Mouse (Mus musculus): ENCODE results near the gene Mex3a. TPM values are rescaled to one million over a fixed set of nuclear protein-coding genes. Genes with fewer than 3 reads are reported as not detected.

The Mex3a gene
- polyA plus RNA-seq, 1 experiment from 2014 or later, result 28.6 TPM

DNA sequence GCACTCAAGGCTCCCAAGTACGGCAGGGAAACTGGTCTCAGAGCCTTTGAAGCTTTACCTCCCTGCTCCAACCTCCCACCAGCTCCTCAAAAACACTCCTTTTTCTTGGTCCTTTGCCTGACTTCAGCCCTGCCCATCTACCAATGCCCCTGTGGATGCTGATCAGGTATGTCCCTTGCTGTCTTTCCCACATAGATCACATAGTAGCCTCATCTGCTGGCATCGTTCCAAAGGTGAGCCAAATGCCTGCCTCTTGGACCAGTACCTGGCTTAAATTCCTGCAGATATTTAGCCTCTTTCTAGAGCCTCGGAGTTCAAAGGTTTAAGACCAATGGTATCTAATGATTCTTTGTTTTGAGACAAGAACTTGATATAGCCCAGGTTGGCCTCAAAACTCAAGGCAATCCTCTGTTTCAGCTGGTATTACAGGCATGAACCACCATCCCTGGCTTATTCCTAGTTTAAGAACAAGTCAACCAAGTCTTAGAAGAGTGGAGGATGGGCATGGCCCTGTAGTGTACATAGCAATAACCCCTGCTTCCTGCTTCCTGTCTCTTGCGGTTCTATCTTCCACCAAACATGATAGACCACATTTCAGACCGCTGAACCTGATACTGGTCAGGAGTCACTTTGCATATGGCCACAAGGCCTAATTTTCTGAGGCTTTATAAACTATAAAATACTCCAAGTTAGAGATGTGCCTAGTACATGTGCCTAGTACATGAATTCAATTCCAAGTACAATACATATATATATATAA, 11.6 kb downstream of the Mex3a start:
- ATAC-seq, result no peak
- H3K9ac ChIP-seq (ENCODE audit: low read depth, low read length), result no peak overlapping the region
- no peak overlapping the region for H3K4me3 ChIP-seq (ENCODE audit: low read depth, low read length)
- no peaks in the 10 kb centered on the region for H3K27me3 ChIP-seq (ENCODE audit: control insufficient read depth, insufficient read depth, low read depth, low read length)
- H3K27ac ChIP-seq (ENCODE audit: low read length), result no peak overlapping the region
- 74% methylated on average over 5 of the region's 5 CpGs for WGBS
- H3K4me1 ChIP-seq (ENCODE audit: control insufficient read depth, insufficient read depth, low read length), result peaks cover 16% of the 10 kb centered on the region
- H3K9me3 ChIP-seq (replicated peaks; ENCODE audit: control insufficient read depth, low read length, poor library complexity, severe bottlenecking), result no peaks in the 10 kb centered on the region
- no peak overlapping the region for H3K4me2 ChIP-seq (ENCODE audit: low read length)
- H3K36me3 ChIP-seq (ENCODE audit: control insufficient read depth, insufficient read depth, low read length), result peaks cover 3% of the 10 kb centered on the region; the same call in 1 of the 2 replicates

DNA sequence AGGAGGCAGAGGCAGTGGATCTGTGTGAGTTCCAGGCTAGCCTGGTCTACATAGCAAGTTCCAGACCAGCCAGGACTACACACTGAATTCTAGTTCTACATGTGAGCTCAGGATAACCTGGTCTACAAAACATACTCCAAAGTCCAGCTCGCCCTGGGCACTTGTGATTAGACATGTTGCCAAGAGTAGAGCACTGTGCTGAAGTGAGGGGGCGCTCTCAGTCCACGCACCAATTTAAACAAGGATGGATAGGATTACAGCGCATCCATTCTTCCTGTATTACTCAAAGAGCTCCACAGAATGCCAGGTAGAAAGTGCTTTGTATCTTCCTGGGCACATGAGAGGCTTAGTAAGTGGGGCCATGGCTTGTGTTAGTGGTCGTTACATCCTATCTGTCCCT, 12.3 kb downstream of the Mex3a start:
- Histone ChIP-seq H3K36me3 (ENCODE audit: control insufficient read depth, insufficient read depth, low read length) (peaks cover 3% of the 10 kb centered on the region; the same call in 1 of the 2 replicates), H3K27ac (ENCODE audit: low read length) (no peak overlapping the region), H3K4me1 (ENCODE audit: control insufficient read depth, insufficient read depth, low read length) (peaks cover 12% of the 10 kb centered on the region), H3K9me3 (replicated peaks; ENCODE audit: control insufficient read depth, low read length, poor library complexity, severe bottlenecking) (no peaks in the 10 kb centered on the region), H3K4me2 (ENCODE audit: low read length) (no peak overlapping the region), H3K4me3 (ENCODE audit: low read depth, low read length) (no peak overlapping the region), H3K27me3 (ENCODE audit: control insufficient read depth, insufficient read depth, low read depth, low read length) (no peaks in the 10 kb centered on the region), H3K9ac (ENCODE audit: low read depth, low read length) (no peak overlapping the region)
- WGBS, result 24% methylated on average over 5 of the region's 5 CpGs
- ATAC-seq, result no peak

DNA sequence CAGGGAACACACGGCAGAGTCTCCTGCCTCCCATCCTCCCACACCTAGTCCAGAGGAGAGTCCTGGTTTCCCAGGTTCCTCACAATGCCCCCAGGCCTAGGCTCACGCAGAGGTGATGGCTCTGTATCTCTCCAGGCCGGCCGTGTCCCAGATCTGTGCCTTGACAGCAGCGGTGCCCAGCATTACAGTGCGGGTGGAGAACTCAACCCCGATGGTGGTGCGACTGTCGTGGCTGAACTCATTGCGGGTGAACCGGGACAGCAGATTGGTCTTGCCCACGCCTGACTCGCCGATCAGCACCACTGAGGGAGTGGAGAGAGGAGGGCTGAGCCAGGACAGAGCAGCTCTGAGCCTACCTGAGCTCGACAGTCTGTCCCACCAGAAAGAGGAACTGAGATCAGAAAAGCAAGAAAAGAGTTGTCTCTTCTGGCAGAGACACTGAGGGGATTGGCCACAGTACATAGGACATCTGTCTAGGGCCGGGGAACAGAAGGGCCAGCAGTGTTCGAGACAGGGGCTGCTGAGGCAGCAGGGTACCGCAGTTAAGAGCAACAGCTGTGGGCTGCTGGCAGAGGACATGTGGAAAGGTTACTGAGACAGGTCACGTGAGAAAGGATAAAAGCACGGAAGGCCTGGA, 12.9 kb downstream of the Mex3a start:
- H3K4me3 ChIP-seq (ENCODE audit: low read depth, low read length), result no peak overlapping the region
- WGBS, result 67% methylated on average over 20 of the region's 20 CpGs
- no peak overlapping the region for H3K9ac ChIP-seq (ENCODE audit: low read depth, low read length)
- no peak overlapping the region for H3K27ac ChIP-seq (ENCODE audit: low read length)
- H3K4me2 ChIP-seq (ENCODE audit: low read length), result no peak overlapping the region
- H3K9me3 ChIP-seq (replicated peaks; ENCODE audit: control insufficient read depth, low read length, poor library complexity, severe bottlenecking), result no peaks in the 10 kb centered on the region
- no peaks in the 10 kb centered on the region for H3K27me3 ChIP-seq (ENCODE audit: control insufficient read depth, insufficient read depth, low read depth, low read length)
- no peak for ATAC-seq
- peaks cover 2% of the 10 kb centered on the region; the same call in 1 of the 2 replicates for H3K36me3 ChIP-seq (ENCODE audit: control insufficient read depth, insufficient read depth, low read length)
- peaks cover 8% of the 10 kb centered on the region for H3K4me1 ChIP-seq (ENCODE audit: control insufficient read depth, insufficient read depth, low read length)

DNA sequence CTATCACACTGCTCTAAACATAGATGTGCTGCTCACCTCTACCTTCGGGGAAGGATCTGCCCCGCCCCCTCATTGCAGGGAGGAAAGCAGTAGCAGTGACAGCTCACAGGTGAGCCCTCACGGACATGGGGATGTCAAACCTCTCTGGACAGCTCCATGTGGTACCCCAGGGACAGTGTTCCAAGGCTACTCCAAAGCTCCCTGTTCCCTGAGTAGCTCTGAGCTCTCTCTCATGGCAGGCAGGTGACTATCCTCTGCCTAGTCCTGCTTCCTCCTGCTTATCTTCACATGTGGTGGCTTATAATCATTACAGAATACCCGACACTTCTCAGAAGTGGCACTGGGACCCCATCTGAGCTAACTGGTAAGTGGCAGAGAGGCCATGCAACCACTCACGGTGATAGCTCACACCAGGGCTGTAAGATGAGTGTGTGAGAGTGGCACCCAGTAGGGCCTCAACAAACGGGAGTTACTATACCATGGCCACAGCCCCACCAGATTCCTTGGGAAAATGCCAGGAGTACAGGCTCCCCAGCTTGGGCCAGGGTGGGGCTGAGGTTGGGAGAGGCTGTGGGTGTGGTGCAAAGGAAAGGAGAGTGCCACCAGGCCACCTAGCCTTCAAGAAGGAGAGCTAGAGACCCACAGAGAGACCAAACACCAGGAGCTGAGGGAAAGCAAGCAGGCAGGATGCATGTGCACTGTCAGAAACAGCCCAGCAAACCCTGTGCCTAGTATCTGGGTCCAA, 14.7 kb downstream of the Mex3a start:
- H3K27ac ChIP-seq (ENCODE audit: low read length), result no peak overlapping the region
- ATAC-seq, result no peak
- H3K4me2 ChIP-seq (ENCODE audit: low read length), result no peak overlapping the region
- no peaks in the 10 kb centered on the region for H3K9me3 ChIP-seq (replicated peaks; ENCODE audit: control insufficient read depth, low read length, poor library complexity, severe bottlenecking)
- 84% methylated on average over 6 of the region's 6 CpGs for WGBS
- H3K27me3 ChIP-seq (ENCODE audit: control insufficient read depth, insufficient read depth, low read depth, low read length), result no peaks in the 10 kb centered on the region
- H3K36me3 ChIP-seq (ENCODE audit: control insufficient read depth, insufficient read depth, low read length), result no peaks in the 10 kb centered on the region
- H3K4me1 ChIP-seq (ENCODE audit: control insufficient read depth, insufficient read depth, low read length), result peaks cover 10% of the 10 kb centered on the region
- H3K4me3 ChIP-seq (ENCODE audit: low read depth, low read length), result no peak overlapping the region
- H3K9ac ChIP-seq (ENCODE audit: low read depth, low read length), result no peak overlapping the region

DNA sequence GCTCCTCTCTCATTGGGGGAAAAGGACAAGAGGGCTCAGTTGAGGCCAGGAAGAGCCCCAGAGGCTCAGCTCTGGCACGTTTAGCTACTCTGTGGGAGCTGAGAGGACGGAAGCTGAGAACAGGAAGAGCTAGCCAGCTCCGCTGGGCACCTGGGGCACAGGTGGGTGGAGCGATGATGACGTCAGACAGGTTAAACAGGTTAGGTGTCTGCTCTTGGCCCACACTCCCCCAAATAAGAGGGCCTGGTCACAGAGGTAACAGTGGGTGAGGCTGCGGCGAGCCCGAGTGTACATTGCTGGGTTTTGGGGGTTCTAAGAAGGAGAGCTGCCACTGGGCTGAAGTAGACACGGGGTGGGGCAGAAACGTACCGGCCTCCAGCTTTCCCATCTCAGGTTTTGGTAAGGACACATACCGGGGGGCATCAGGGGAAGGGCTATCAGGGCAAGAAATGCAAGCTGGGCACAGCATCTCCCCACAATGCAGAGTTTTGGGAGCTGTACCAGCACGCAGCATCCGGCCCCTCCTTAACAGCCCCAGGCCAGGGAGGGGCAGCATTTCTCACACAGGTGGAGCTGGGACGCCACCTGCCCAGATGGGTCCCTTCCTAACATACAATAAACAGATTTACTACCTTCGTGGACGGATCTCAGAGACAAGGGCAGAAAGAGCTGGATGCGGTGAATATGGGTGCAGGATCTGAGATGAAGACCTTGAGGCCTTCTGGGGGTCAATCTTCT, 16.2 kb downstream of the Mex3a start, which contains the start of gene Rab25:
Rab25 (minus strand) TSS at position 121 of the 738 bp plus-strand sequence.
- Histone ChIP-seq H3K4me3 (ENCODE audit: low read depth, low read length) (no peak within 1 kb of the TSS), H3K27me3 (ENCODE audit: control insufficient read depth, insufficient read depth, low read depth, low read length) (no peaks in the 10 kb centered on the region), H3K4me2 (ENCODE audit: low read length) (no peak within 1 kb of the TSS), H3K9ac (ENCODE audit: low read depth, low read length) (no peak within 1 kb of the TSS), H3K9me3 (replicated peaks; ENCODE audit: control insufficient read depth, low read length, poor library complexity, severe bottlenecking) (no peaks in the 10 kb centered on the region), H3K4me1 (ENCODE audit: control insufficient read depth, insufficient read depth, low read length) (peaks cover 15% of the 10 kb centered on the region), H3K36me3 (ENCODE audit: control insufficient read depth, insufficient read depth, low read length) (no peaks in the 10 kb centered on the region), H3K27ac (ENCODE audit: low read length) (no peak within 1 kb of the TSS)
- 54% methylated on average over 18 of the region's 18 CpGs for WGBS
- no peak for ATAC-seq

DNA sequence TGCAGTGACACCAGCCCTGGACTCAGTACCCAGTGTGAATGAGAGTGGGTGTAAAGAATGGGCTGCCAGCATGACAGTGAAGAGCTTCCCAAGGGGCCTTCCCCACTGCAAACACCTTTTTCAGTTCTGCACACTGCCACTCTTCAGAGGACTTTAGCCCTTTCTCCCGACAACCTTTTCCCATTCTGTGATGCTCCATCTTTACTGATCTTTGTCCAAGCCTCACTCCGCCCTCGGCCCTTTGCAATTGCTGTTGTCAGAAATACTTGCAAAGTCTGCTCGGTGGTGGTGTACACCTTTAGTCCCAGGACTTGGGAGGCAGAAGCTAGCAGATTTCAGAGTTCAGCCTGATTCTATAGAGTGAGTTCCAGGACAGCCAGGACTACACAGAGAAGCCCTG, 19.4 kb downstream of the Mex3a start:
- H3K9ac ChIP-seq (ENCODE audit: low read depth, low read length), result no peak overlapping the region
- no peak overlapping the region for H3K27ac ChIP-seq (ENCODE audit: low read length)
- no peaks in the 10 kb centered on the region for H3K27me3 ChIP-seq (ENCODE audit: control insufficient read depth, insufficient read depth, low read depth, low read length)
- no peak overlapping the region; the same call in 1 of the 2 replicates for H3K4me3 ChIP-seq (ENCODE audit: low read depth, low read length)
- no peak for ATAC-seq
- 81% methylated on average over 4 of the region's 4 CpGs for whole genome bisulfite sequencing
- peak overlapping the region; percentile 88; the same call in 1 of the 2 replicates for H3K4me2 ChIP-seq (ENCODE audit: low read length)
- H3K9me3 ChIP-seq (replicated peaks; ENCODE audit: control insufficient read depth, low read length, poor library complexity, severe bottlenecking), result no peaks in the 10 kb centered on the region
- peaks cover 26% of the 10 kb centered on the region for H3K4me1 ChIP-seq (ENCODE audit: control insufficient read depth, insufficient read depth, low read length)
- H3K36me3 ChIP-seq (ENCODE audit: control insufficient read depth, insufficient read depth, low read length), result peaks cover 2% of the 10 kb centered on the region

DNA sequence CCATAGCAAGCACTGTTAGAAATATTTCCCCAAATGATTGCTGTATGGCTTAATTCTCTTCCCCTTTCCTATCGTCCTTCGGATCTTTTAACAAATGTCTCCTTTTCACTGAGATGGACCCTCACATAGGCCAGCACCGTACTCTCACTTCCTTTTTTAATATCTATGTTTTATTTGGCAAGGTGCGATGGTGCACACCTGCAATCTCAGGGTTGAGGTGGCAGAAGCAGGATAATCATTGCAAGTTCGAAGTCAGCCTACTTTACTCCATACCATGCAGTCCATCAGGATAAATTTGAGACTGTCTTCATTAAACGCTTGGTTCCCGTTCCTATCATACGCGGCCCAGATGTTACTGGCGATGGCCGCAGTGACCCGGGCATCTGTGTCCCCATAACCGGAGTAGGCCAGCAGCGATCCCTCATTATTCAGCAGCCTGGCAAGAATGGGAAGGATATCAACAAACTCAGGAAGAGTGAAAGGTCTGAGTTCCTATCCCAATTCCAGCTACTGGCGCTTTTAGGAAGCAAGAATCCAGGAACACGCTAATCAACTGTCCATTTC, 20.0 kb downstream of the Mex3a start:
- Histone ChIP-seq H3K4me1 (ENCODE audit: control insufficient read depth, insufficient read depth, low read length) (peaks cover 26% of the 10 kb centered on the region), H3K27me3 (ENCODE audit: control insufficient read depth, insufficient read depth, low read depth, low read length) (no peaks in the 10 kb centered on the region), H3K9me3 (replicated peaks; ENCODE audit: control insufficient read depth, low read length, poor library complexity, severe bottlenecking) (no peaks in the 10 kb centered on the region), H3K36me3 (ENCODE audit: control insufficient read depth, insufficient read depth, low read length) (peaks cover 7% of the 10 kb centered on the region), H3K9ac (ENCODE audit: low read depth, low read length) (peak overlapping the region; percentile 96), H3K4me2 (ENCODE audit: low read length) (peak overlapping the region; percentile 88), H3K27ac (ENCODE audit: low read length) (peak overlapping the region; percentile 93), H3K4me3 (ENCODE audit: low read depth, low read length) (peak overlapping the region; percentile 90)
- no peak for ATAC-seq
- WGBS, result 28% methylated on average over 16 of the region's 16 CpGs

DNA sequence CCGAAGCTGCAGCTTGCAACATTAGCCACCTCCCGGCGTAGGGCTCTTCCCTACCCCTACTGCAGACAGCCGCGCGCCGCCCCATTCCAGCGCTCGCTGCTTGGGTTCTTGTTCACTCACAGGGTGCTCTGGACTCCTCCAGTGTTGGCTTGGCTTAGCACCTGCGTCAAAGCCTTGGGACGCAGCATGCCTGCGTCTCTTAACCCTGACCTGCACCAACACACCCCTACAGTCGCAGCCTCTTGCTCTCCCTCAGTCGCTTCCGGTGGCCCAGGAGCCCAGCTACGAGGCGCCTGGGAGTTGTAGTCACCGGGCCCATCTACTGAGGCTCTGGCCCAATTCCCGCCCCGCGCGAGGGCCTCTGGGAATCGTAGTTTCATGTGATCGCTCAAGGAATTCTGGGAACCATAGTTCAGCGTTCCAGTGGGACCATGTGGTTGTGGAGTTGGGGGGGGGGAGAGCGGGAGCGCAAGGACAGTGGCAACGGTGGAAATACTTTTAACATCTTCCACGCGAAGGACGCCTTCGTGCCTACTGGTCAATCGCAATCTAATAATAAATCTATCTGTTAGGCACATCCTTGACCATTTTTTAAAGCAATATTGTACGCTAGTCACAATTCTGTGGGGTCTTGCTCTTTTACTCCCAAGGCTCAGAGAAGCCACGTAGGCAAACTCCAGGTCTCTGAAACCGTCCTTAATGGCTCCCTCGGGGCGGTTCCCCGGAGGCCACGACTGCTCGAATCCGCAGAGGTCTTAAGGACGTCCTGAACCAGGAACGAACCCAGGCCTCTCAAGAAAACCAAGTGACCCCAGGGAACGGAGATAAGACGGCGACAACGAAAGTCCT, 20.7 kb downstream of the Mex3a start, which contains the start of gene Lamtor2:
Lamtor2 (minus strand) TSS at position 399 of the 849 bp plus-strand sequence.
- ATAC-seq, result peak; percentile 93
- WGBS, result under 1% methylated on average over 48 of the region's 48 CpGs
- H3K4me2 ChIP-seq (ENCODE audit: low read length), result peak within 1 kb of the TSS; percentile 88

More for the DNA sequence above, 20.7 kb downstream of the Mex3a start, which contains the start of gene Lamtor2:
- H3K27ac ChIP-seq (ENCODE audit: low read length), result peak within 1 kb of the TSS; percentile 93
- peak within 1 kb of the TSS; percentile 90 for H3K4me3 ChIP-seq (ENCODE audit: low read depth, low read length)
- H3K9ac ChIP-seq (ENCODE audit: low read depth, low read length), result peak within 1 kb of the TSS; percentile 96
- no peaks in the 10 kb centered on the region for H3K27me3 ChIP-seq (ENCODE audit: control insufficient read depth, insufficient read depth, low read depth, low read length)
- peaks cover 26% of the 10 kb centered on the region for H3K4me1 ChIP-seq (ENCODE audit: control insufficient read depth, insufficient read depth, low read length)
- peaks cover 9% of the 10 kb centered on the region for H3K36me3 ChIP-seq (ENCODE audit: control insufficient read depth, insufficient read depth, low read length)
- H3K9me3 ChIP-seq (replicated peaks; ENCODE audit: control insufficient read depth, low read length, poor library complexity, severe bottlenecking), result no peaks in the 10 kb centered on the region

All from midbrain, embryonic 16.5 days (tissue).